Mouse (Mus musculus): ENCODE data around the gene Rsad1. TPM values are rescaled to one million over a fixed set of nuclear protein-coding genes. Genes with fewer than 3 reads are reported as not detected.
A peak's percentile ranks its signal among the peaks of the same experiment; 100 is the strongest.

Gene Rsad1
- polyA plus RNA-seq, 1 experiment from 2014 or later: 3.4 TPM

GRCm38 (mm10) chr11:94575036-94575435 lies 26.0 kb upstream of the Rsad1 start:
- ATAC-seq (ENCODE audit: low FRiP score): no peak
- 70% methylated on average over 2 of the region's 2 CpGs for WGBS
- H3K4me3 ChIP-seq (ENCODE audit: low read depth, low read length): no peak overlapping the region

GRCm38 (mm10) chr11:94574560-94574959 lies 25.5 kb upstream of the Rsad1 start:
- Histone ChIP-seq H3K27ac (ENCODE audit: low read depth, low read length) (no peak overlapping the region), H3K9me3 (ENCODE audit: control insufficient read depth, low read length) (no peaks in the 10 kb centered on the region), H3K4me1 (replicated peaks; ENCODE audit: control insufficient read depth, insufficient read depth, low read length) (0 out of 2 replicates have a peak, but pooled peaks cover 2% of the 10 kb centered on the region), H3K27me3 (ENCODE audit: control insufficient read depth, insufficient read depth, low read length) (no peaks in the 10 kb centered on the region), H3K36me3 (ENCODE audit: control insufficient read depth, insufficient read depth, low read length) (no peaks in the 10 kb centered on the region), H3K9ac (ENCODE audit: low read depth, low read length) (no peak overlapping the region), H3K4me2 (replicated peaks; ENCODE audit: low read depth, low read length) (no peak overlapping the region), H3K4me3 (ENCODE audit: low read depth, low read length) (no peak overlapping the region)
- DNase-seq (ENCODE audit: low spot score) (no peak), ATAC-seq (ENCODE audit: low FRiP score) (no peak)
- WGBS: 28% methylated on average over 6 of the region's 7 CpGs

More at GRCm38 (mm10) chr11:94575036-94575435, 26.0 kb upstream of the Rsad1 start:
- no peak for DNase-seq (ENCODE audit: low spot score)
- 0 out of 2 replicates have a peak, but pooled peaks cover 2% of the 10 kb centered on the region for H3K4me1 ChIP-seq (replicated peaks; ENCODE audit: control insufficient read depth, insufficient read depth, low read length)
- H3K9me3 ChIP-seq (ENCODE audit: control insufficient read depth, low read length): no peaks in the 10 kb centered on the region
- no peak overlapping the region for H3K27ac ChIP-seq (ENCODE audit: low read depth, low read length)
- H3K4me2 ChIP-seq (replicated peaks; ENCODE audit: low read depth, low read length): no peak overlapping the region
- no peaks in the 10 kb centered on the region for H3K36me3 ChIP-seq (ENCODE audit: control insufficient read depth, insufficient read depth, low read length)
- H3K9ac ChIP-seq (ENCODE audit: low read depth, low read length): no peak overlapping the region
- no peaks in the 10 kb centered on the region for H3K27me3 ChIP-seq (ENCODE audit: control insufficient read depth, insufficient read depth, low read length)

- ATAC-seq (ENCODE audit: low FRiP score): no peak
- H3K4me2 ChIP-seq (replicated peaks; ENCODE audit: low read depth, low read length): no peak overlapping the region
- H3K9ac ChIP-seq (ENCODE audit: low read depth, low read length): no peak overlapping the region
- no peaks in the 10 kb centered on the region for H3K9me3 ChIP-seq (ENCODE audit: control insufficient read depth, low read length)
- DNase-seq (ENCODE audit: low spot score): no peak
- WGBS: 93% methylated on average over 1 of the region's 1 CpGs
- 0 out of 2 replicates have a peak, but pooled peaks cover 2% of the 10 kb centered on the region for H3K4me1 ChIP-seq (replicated peaks; ENCODE audit: control insufficient read depth, insufficient read depth, low read length)
- H3K36me3 ChIP-seq (ENCODE audit: control insufficient read depth, insufficient read depth, low read length): no peaks in the 10 kb centered on the region
- H3K27ac ChIP-seq (ENCODE audit: low read depth, low read length): no peak overlapping the region
- H3K4me3 ChIP-seq (ENCODE audit: low read depth, low read length): no peak overlapping the region
- H3K27me3 ChIP-seq (ENCODE audit: control insufficient read depth, insufficient read depth, low read length): no peaks in the 10 kb centered on the region
These were observed 22.8 kb upstream of the Rsad1 start for GRCm38 (mm10) chr11:94571850-94572249.

GRCm38 (mm10) chr11:94570612-94571011 lies 21.6 kb upstream of the Rsad1 start:
- Histone ChIP-seq H3K9me3 (ENCODE audit: control insufficient read depth, low read length) (no peaks in the 10 kb centered on the region), H3K4me2 (replicated peaks; ENCODE audit: low read depth, low read length) (no peak overlapping the region), H3K9ac (ENCODE audit: low read depth, low read length) (no peak overlapping the region), H3K4me3 (ENCODE audit: low read depth, low read length) (no peak overlapping the region), H3K36me3 (ENCODE audit: control insufficient read depth, insufficient read depth, low read length) (no peaks in the 10 kb centered on the region), H3K27ac (ENCODE audit: low read depth, low read length) (no peak overlapping the region), H3K4me1 (replicated peaks; ENCODE audit: control insufficient read depth, insufficient read depth, low read length) (0 out of 2 replicates have a peak, but pooled peaks cover 2% of the 10 kb centered on the region), H3K27me3 (ENCODE audit: control insufficient read depth, insufficient read depth, low read length) (peaks cover 5% of the 10 kb centered on the region)
- DNase-seq (ENCODE audit: low spot score) (no peak), ATAC-seq (ENCODE audit: low FRiP score) (no peak)
- 52% methylated on average over 9 of the region's 9 CpGs for WGBS

- Histone ChIP-seq H3K36me3 (ENCODE audit: control insufficient read depth, insufficient read depth, low read length) (no peaks in the 10 kb centered on the region), H3K4me3 (ENCODE audit: low read depth, low read length) (no peak overlapping the region), H3K4me1 (replicated peaks; ENCODE audit: control insufficient read depth, insufficient read depth, low read length) (peaks cover 6% of the 10 kb centered on the region; the same call in 1 of the 2 replicates), H3K9ac (ENCODE audit: low read depth, low read length) (no peak overlapping the region), H3K27me3 (ENCODE audit: control insufficient read depth, insufficient read depth, low read length) (peaks cover 22% of the 10 kb centered on the region), H3K27ac (ENCODE audit: low read depth, low read length) (no peak overlapping the region), H3K4me2 (replicated peaks; ENCODE audit: low read depth, low read length) (no peak overlapping the region), H3K9me3 (ENCODE audit: control insufficient read depth, low read length) (no peaks in the 10 kb centered on the region)
- no peak for DNase-seq (ENCODE audit: low spot score)
- 86% methylated on average over 7 of the region's 7 CpGs for WGBS
- ATAC-seq (ENCODE audit: low FRiP score): no peak
These were observed 18.3 kb upstream of the Rsad1 start for GRCm38 (mm10) chr11:94567326-94567725.

GRCm38 (mm10) chr11:94566534-94566933 lies 17.5 kb upstream of the Rsad1 start:
- peaks cover 6% of the 10 kb centered on the region; the same call in 1 of the 2 replicates for H3K4me1 ChIP-seq (replicated peaks; ENCODE audit: control insufficient read depth, insufficient read depth, low read length)
- H3K9ac ChIP-seq (ENCODE audit: low read depth, low read length): no peak overlapping the region
- no peak overlapping the region for H3K4me2 ChIP-seq (replicated peaks; ENCODE audit: low read depth, low read length)
- H3K9me3 ChIP-seq (ENCODE audit: control insufficient read depth, low read length): no peaks in the 10 kb centered on the region
- no peak for ATAC-seq (ENCODE audit: low FRiP score)
- H3K36me3 ChIP-seq (ENCODE audit: control insufficient read depth, insufficient read depth, low read length): no peaks in the 10 kb centered on the region
- no peak for DNase-seq (ENCODE audit: low spot score)
- 74% methylated on average over 6 of the region's 6 CpGs for WGBS
- H3K27ac ChIP-seq (ENCODE audit: low read depth, low read length): no peak overlapping the region
- H3K27me3 ChIP-seq (ENCODE audit: control insufficient read depth, insufficient read depth, low read length): peaks cover 22% of the 10 kb centered on the region
- no peak overlapping the region for H3K4me3 ChIP-seq (ENCODE audit: low read depth, low read length)

GRCm38 (mm10) chr11:94565151-94565479 lies 16.1 kb upstream of the Rsad1 start:
- no peak for ATAC-seq (ENCODE audit: low FRiP score)
- Histone ChIP-seq H3K4me1 (replicated peaks; ENCODE audit: control insufficient read depth, insufficient read depth, low read length) (peaks cover 3% of the 10 kb centered on the region; the same call in 1 of the 2 replicates), H3K27ac (ENCODE audit: low read depth, low read length) (no peak overlapping the region), H3K9me3 (ENCODE audit: control insufficient read depth, low read length) (no peaks in the 10 kb centered on the region), H3K4me2 (replicated peaks; ENCODE audit: low read depth, low read length) (peak overlapping the region; percentile 38), H3K36me3 (ENCODE audit: control insufficient read depth, insufficient read depth, low read length) (no peaks in the 10 kb centered on the region), H3K9ac (ENCODE audit: low read depth, low read length) (no peak overlapping the region; the same call in 1 of the 2 replicates), H3K27me3 (ENCODE audit: control insufficient read depth, insufficient read depth, low read length) (peaks cover 22% of the 10 kb centered on the region), H3K4me3 (ENCODE audit: low read depth, low read length) (peak overlapping the region; percentile 23; the same call in 1 of the 2 replicates)
- peak; percentile 37 for DNase-seq (ENCODE audit: low spot score)
- WGBS: 11% methylated on average over 16 of the region's 16 CpGs

- 2% methylated on average over 35 of the region's 35 CpGs for WGBS
- no peaks in the 10 kb centered on the region for H3K9me3 ChIP-seq (ENCODE audit: control insufficient read depth, low read length)
- H3K27ac ChIP-seq (ENCODE audit: low read depth, low read length): no peak within 1 kb of the TSS
- H3K4me2 ChIP-seq (replicated peaks; ENCODE audit: low read depth, low read length): peak within 1 kb of the TSS; percentile 38
- no peaks in the 10 kb centered on the region for H3K36me3 ChIP-seq (ENCODE audit: control insufficient read depth, insufficient read depth, low read length)
- peaks cover 22% of the 10 kb centered on the region for H3K27me3 ChIP-seq (ENCODE audit: control insufficient read depth, insufficient read depth, low read length)
- H3K9ac ChIP-seq (ENCODE audit: low read depth, low read length): peak within 1 kb of the TSS; percentile 42; the same call in 1 of the 2 replicates
- H3K4me3 ChIP-seq (ENCODE audit: low read depth, low read length): peak within 1 kb of the TSS; percentile 23
- H3K4me1 ChIP-seq (replicated peaks; ENCODE audit: control insufficient read depth, insufficient read depth, low read length): peaks cover 3% of the 10 kb centered on the region; the same call in 1 of the 2 replicates
- peak; percentile 56 for DNase-seq (ENCODE audit: low spot score)
- peak; percentile 12; the same call in 1 of the 2 replicates for ATAC-seq (ENCODE audit: low FRiP score)
These were observed 15.5 kb upstream of the Rsad1 start, which contains the start of gene Chad for GRCm38 (mm10) chr11:94564437-94565150. Chad (plus strand) TSS chr11:94565047.

GRCm38 (mm10) chr11:94563821-94564220 lies 14.8 kb upstream of the Rsad1 start:
- no peak overlapping the region; the same call in 1 of the 2 replicates for H3K4me2 ChIP-seq (replicated peaks; ENCODE audit: low read depth, low read length)
- no peaks in the 10 kb centered on the region for H3K36me3 ChIP-seq (ENCODE audit: control insufficient read depth, insufficient read depth, low read length)
- no peak overlapping the region; the same call in 1 of the 2 replicates for H3K9ac ChIP-seq (ENCODE audit: low read depth, low read length)
- no peak overlapping the region for H3K27ac ChIP-seq (ENCODE audit: low read depth, low read length)
- no peaks in the 10 kb centered on the region for H3K9me3 ChIP-seq (ENCODE audit: control insufficient read depth, low read length)
- H3K4me3 ChIP-seq (ENCODE audit: low read depth, low read length): no peak overlapping the region
- WGBS: 52% methylated on average over 5 of the region's 5 CpGs
- peaks cover 3% of the 10 kb centered on the region; the same call in 1 of the 2 replicates for H3K4me1 ChIP-seq (replicated peaks; ENCODE audit: control insufficient read depth, insufficient read depth, low read length)
- peaks cover 22% of the 10 kb centered on the region for H3K27me3 ChIP-seq (ENCODE audit: control insufficient read depth, insufficient read depth, low read length)
- no peak for DNase-seq (ENCODE audit: low spot score)
- ATAC-seq (ENCODE audit: low FRiP score): peak; percentile 33; the same call in 1 of the 2 replicates
